Mouse (Mus musculus) thymus, postnatal 0 days (tissue): ENCODE data around the gene Ptgfrn. TPM values are rescaled to one million over a fixed set of nuclear protein-coding genes. Genes with fewer than 3 reads are reported as not detected.

Experiments used
- DNase-seq: peaks from one replicate; pipeline ENCODE4 v3.0.0-alpha.2; 2015; ENCODE audit warnings: low spot score
- polyA plus RNA-seq: library from polyadenylated mRNA; unstranded; fragments of >200 nt; fragmentation: Nextera tagmentation; extraction: Ambion mirVana; gene quantifications from 2 replicates; pipeline ENCODE4 v1.2.1, GENCODE M21; 2015

Gene Ptgfrn
- polyA plus RNA-seq, 1 experiment from 2014 or later: 1.7 TPM

DNA sequence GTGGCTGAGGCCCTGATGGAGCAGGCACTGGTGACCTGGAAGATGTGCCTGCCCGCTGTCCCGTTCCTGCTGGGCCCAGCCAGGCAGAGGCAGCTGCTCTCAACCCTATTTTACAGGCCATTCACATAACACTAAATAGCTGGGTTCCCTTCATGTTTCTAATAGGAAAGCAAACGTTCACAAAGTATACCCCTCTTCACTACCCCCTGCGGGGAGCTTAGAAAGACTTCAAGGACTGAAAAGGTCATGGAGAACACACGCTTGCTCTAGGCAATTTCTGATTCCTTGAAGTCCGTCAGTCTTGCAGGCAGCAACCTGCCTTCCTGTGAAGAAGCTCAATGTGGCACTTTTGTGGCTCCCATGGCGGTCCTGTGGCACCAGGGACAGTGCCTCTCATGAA lies 68.1 kb downstream of the Ptgfrn start:
- no peak for DNase-seq

DNA sequence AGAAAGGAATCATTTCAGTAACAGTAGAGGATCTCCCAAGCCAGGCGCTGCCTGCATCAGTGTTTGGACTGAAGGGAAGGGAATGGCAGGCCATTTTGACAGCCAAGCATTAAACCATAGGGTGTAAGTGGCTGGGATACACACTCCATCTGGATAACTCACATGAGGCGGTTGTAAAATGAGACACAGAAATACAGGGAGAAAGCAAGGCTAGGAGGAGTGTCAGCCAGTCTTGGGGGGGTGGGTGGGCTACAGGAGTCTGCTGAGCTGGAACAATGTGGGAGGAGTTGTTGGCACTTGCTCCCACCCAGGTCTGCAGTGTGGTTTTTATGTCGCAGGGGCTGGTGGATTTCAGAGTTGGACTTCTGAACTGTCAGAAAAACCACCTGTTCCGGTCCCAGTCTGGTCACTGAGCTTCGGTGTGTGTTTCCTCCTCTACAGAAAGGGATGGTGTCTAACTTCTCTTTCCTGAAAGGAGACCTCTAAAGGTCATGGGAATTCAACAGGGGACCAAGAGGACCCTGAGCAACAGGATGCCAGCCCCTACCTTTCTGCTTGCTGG lies 72.0 kb downstream of the Ptgfrn start:
- no peak for DNase-seq

DNA sequence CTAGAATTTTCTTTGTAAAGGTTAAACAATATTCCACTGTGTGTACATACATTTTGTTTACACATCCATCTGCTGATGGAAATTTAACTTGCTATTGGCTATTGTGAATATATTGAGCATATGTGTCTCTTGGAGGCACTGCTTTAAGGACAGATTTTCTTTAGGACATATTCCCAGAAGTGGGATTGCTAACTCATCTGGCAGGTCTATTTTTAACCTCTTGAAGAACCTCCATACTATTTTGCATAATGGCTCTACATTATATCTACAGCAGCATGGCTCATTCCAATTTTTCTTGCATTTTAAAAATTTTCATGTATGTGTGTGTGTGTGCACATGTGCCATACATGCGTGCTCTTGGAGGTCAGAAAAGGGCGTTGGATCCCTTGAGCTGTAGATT lies 74.1 kb downstream of the Ptgfrn start:
- no peak for DNase-seq

DNA sequence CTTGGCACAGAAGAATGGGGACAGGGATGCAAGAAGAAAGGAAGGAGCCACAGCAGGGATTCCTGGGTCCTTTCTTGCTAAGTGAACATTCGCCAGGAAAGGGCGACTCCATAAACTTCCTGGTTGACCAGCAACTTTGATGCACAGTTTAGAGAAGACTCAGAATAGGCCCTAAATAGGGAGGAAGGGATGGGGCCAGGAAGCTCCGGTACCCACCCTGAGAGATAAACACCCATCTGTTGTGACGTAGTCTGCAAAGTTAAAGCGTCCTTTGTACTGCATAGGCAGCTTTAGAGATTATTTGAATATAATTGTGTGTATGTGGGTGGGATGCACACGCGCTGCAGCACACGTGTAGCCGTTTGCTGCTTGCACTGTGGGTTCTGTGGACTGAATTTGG lies 75.6 kb downstream of the Ptgfrn start:
- no peak for DNase-seq

DNA sequence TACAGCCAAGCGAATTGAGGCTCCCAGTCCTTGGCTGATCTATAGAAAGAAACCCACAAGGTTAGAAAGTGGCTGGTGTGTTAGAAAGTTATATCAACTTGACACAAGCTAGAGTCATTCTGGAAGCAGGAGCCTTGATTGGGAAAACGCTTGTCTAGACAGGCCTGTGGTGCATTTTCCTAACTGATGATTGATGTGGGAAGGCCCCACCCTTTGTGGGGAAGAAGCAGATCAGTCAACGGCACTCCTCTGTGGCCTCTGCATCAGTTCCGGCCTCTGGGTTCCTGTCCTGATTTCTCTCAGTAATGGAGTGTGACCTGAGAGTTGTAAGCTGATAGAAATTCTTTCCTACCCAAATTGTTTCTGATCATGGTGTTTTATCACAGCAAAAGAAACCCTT lies 76.4 kb downstream of the Ptgfrn start:
- peak; percentile 21 for DNase-seq

DNA sequence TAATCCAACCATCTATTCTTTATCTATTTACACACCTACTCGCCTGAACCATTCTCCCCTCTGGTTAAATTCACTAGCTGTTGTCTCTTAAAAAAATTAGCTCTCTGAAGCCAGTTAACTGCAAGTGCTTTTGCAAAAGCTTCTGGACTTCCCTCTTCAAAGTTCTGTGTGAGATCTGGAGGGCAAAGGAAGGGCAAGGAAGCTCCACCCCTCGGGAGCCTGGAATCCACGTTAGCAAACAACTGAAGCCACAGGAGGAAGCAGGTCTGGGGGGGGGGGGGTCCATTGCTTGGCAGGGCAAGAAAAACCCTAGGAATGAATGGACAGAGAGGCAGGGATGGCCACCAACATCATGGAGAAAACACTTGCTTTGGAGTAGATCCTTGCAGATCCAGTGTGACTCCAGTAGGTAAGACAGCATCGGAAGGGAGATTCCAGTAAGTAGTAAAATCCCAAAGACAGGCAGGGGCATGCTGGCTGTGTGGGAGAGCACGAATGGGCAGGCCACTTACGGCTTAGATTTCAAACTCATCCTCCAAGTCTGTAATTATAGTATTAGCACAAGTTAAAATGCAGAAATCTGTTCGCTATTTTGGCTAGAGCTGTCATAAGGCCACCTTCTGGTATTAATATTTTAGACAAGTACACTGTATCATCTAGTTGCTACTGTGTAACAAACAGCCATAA lies 78.5 kb downstream of the Ptgfrn start:
- no peak for DNase-seq

DNA sequence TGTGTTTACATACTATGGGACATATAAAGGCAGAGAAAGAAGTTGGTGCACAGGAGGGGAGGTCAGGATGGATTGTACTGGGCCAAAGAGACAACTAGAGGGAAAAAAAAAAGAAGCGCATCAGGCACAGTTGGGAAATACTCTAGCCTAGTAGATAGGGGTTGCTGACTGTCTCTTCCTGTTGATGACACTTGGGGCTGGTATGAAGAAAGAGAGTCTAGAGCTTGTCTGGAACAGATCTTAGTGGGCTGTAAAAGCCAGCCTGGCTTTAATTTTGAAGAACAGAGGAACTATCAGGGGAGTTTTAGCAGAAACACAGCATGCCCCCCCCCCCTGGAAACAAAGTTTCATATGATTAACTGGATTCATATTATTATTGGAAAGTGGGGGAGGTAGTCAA lies 79.4 kb downstream of the Ptgfrn start:
- no peak for DNase-seq

DNA sequence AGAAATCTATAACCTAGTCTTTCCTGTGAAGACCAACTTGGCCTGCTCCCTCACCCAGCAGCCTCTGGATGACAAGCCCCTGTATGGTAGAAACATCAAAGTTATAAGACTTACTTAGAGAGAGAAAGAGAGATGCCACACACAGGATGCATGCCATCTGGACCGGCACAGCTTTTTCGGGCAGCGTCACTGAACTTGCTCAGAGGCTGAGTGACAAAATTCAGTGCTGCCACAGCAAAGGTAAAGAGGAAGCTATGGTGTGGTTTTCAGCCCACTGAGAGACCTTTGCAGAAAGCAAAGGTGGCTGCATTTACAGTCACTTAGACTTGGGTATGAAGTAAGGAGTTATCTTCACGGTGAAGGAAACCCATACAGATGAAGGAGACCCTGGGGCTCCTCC lies 80.7 kb downstream of the Ptgfrn start, which contains the start of gene Cd101:
Gene Cd101, minus strand, starts transcription at position 218 of the 400 bp plus-strand sequence.
- DNase-seq: peak; percentile 89

DNA sequence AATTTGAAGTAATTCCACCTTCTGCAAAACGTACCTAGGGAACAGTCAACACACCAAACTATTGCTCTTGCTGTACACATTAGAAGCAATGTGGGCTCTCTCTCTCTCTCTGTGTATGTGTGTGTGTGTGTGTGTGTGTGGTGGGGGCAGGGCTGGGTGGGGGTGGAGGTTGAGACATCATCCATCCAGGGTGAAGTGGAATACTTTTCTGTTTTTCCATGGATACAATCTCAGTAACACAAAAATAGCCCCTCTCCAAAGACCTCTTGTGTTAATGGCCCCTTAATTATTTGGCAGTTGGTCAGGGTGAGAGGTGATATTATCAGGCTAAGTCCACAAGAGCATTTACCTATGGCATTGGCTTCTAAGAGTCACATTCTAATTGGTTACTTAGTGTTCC lies 83.3 kb downstream of the Ptgfrn start:
- no peak for DNase-seq

DNA sequence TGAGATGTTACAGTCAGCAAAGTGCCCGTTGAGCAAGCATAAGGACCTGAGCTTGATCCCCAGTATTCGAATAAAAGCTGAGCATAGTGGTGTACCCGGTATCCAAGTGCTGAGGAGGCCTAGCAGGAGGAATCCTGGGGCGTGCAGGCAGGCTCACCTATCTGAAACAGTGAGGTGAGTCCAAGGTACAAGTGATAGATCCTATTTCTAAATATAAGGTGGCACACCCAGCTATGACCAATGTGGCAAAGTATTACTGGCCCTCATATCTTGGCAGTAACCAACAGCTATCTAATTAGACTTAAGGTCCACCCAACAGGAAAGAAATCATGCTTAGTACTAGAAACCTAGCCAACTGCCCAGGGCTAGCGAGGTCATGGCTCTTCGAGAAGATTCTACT lies 87.1 kb downstream of the Ptgfrn start:
- no peak for DNase-seq

DNA sequence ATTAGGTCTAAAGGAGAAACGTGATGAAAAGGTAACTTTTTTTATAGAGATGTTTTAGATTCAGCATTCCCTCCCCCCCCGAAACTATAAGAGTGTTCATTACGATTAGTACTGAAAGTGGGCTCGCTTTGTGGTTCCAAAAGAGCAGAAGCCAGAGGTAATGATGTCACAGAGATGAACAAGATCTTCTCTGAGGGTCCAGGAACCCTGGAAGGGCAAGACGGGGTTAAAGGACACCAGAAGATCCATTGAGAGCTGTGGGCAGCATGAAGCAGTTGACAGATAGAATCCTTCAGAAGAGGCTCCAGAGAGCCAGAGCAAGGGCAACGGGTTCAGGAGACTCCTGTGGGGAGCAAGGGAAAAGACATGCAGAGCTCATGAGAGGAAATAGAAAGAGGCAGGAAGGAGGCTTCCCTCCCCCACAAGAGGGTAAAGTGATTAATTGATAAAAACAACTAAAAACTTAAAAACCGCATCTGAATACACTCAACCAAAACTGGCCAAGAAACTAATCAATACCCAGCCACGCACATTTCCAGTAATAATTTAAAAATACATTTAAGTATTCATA lies 88.5 kb downstream of the Ptgfrn start:
- DNase-seq: no peak

DNA sequence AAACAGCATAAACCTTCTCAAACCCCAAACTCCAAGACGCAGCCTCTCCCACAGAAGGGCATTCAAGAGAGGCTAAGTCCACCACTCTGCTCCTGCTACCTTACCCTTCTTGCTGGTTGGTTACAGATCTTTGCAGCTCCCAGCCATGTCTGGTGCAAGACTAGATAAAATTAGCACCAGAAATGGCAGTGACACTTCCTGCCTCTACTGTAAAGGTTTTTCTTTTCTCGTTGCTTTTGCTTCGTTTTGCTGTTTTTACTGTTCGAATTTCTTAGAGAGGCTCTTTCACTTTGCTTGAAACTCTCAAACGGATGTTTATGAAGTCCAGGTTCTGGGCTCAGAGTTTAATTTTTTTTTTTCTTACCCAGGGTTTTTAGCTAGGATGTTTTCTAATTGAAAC lies 89.0 kb downstream of the Ptgfrn start:
- DNase-seq: peak; percentile 34

DNA sequence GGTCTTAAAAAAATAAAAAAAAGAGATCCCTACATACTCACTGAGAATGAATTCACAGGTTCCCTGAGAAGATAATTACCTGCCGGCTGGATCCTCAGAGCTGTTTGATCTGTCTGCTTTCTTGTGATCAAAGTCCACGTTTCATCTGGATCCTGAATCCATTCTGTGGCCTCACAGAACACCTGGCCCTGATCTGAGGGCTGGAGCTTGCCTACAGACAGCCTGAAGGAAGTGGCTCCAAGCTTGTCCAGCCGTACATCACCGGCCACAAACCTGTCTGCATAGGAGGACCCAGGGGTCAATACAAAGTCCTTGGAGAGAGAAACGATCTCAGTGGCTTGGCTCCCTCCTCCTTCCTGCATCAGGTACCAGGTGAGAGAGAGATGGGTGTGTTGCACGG lies 91.6 kb downstream of the Ptgfrn start:
- DNase-seq: no peak

DNA sequence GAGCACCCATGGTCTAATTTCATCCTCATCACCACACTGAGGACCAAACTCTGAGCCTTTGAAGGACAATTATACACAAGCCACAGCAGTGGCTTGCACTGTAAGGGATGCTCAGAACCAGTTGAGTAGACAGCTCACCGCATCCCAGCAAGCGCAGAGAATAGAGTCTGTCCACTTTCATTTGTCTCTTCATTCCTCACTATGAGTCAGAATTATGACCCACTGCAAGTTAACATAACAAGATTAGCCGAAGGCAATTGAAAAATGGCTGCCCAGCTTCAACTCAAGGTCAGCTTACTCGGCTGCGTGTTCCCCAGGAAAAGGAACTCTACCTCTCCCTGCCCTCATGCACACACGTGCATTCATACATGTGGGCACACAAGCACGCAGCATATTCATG lies 94.0 kb downstream of the Ptgfrn start:
- DNase-seq: no peak

DNA sequence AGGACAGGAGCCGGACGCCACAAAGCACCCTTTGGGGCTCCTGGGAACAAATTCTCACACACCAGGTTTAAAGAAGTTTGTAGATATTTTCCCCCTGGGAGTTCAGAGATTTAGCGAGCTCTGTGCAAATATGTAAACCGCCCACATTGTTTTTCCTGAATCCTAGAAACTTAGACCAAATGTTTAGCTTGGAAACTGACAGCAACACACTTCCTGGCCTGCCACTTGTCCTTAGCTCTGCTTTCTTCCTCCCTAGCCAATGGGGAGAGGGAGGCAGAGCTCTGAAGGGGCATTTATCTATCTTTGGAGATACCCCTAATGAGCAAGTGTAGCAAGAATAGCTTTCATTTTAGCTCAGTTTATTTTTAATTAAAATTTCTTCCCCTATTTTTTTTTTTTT lies 94.8 kb downstream of the Ptgfrn start:
- no peak for DNase-seq

DNA sequence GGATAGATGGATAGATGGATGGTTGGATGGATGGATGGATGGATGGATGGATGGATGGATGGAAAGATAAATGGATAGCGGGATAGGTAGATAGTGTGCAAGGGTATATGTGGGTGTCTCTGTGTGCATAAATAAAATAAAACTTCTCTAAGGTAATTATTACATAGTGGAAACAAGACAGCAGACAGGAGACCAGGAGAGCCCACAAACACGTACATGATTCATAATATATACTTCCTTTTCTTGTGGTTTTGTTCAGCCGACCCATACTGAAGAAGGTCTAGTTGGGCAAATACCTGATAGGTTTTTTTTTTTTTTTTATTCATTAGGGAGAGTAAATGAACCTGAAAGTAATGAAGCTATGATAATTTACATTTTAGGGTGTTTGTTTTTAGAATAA lies 96.5 kb downstream of the Ptgfrn start:
- no peak for DNase-seq

DNA sequence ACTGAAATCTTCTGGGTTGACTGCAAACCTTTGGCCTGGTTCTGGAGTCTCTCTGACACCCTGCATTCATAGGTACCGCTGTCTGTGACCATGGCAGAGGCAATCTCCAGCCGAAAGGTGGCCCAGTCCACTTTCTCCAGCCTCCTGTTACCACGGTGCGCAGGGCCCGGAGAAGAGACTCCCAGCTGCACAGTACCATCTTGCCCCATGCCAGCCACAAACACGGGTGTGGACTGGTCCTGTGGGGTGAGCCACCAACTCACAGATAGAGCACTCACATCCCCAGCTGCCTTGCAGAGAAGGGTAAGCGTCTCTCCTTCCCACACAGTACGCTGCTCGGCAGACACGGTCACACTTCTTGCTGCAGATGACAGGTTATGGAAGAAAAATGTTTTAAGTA lies 97.1 kb downstream of the Ptgfrn start:
- no peak for DNase-seq

DNA sequence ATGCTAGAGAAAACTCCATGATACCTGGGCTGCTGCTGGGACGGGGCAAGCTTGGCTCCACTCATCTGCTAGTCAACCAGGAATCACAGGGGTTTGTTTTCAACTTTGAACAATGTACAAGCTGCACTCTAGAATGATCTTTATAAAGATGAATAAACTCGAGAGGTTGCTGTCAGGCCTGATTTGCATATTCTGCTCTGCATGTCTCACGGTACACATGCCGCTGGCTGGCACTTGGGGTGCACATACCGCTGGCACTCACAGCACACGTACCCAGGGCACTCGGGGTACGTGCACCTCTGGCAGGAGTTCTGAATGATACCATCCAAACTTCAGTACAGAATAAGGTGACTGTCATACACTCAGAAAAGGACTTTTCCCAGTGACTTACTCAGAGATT lies 97.5 kb downstream of the Ptgfrn start:
- DNase-seq: peak; percentile 65

DNA sequence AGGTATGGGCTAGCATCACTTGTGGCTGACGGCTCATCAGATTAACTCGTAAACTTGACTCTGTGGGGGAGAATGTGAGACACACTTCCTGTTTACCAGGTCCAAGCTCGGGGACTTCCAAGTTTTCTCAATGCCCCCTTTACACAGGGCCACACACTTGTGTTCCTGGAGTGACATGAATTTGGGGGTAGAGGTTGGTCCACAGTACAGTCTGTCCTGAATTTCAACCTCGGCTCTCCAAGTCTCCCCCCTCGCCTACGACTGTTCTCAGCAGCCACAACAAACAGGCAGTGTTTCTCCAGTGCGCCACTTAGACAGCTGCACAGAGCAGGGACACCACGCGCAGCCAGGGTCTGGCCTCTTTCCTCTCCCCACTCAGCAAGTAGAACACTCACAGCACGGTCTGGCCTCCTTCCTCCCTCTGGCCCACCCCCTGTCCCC lies 97.9 kb downstream of the Ptgfrn start:
- peak; percentile 74 for DNase-seq

DNA sequence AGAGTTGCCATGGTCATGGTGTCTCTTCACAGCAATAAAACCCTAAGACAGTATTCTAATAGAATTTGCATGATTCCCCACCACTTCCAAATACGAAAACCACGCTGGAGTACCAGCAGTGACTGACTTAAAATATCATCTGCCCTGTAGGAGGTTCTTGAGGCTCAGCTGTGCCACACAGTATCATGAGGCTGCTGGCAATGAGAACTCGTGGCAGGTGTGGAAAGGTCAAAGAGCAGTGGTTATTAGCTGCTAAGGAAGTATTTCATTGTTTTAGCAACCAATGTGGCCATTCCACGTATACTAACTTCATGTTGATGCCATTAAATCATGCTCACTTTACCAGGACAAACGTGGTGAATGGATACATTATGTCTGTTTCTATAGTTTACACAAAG lies 98.9 kb downstream of the Ptgfrn start:
- DNase-seq: no peak

DNA sequence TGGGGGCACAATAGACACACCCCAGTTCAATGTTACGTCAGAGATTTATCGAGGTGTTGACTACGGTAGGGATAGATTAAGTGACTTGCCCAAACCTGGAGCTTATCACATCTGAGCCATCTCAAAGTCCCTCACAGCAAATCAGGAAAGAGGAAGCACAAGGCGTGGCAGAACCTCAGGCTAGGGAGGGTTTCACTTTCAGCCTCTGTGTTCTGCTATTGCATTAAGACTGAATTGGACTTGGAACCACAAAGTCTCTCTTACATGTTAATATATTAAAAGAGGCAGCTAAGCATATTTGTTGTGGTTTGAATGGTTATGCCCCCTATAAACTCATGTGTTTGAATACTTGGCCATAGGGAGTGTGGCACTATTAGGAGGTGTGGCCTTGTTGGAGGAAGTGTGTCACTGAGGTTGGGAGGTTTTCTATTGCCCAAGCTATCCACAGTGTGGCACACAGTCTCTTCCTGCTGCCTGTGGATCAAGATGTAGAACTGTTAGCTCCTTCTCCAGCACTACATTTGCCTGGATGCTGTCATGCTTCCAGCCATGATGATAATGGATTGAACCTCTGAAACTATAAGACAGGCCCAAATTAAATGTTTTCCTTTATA lies 99.4 kb downstream of the Ptgfrn start:
- no peak for DNase-seq

DNA sequence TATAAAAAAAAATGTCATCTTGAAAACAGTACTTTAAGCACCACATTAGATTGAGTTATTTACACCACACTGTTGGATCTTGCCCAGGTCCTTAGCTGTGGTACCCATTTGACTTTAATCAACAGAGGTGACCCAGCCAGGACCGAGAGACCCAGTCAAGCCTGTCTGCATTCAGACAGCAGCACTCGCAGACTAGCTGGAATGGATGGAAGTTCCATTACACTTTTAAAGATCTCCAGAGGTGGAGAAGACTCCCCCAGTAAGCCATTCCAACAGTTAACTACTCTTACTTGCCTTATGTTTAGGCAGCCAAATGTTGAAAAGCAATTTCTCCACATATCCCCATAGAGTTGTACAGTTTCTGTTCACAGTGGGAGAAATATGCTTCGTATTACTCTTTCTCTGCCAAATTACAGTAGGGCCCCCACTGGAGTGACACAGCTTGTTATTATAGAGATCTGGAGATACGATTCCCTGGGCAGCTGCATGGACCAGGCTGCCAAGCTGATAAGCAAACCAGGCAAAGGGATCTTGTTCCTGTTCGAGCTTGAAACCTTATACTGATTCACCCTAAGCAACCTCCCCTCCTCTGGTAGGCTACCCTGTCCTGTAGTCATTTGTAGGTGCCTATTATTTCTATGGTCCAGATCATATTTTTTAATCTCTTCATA lies 102.8 kb downstream of the Ptgfrn start:
- no peak for DNase-seq
